ENCODE assay signal across 10 mouse cellular contexts in the genomic region with DNA sequence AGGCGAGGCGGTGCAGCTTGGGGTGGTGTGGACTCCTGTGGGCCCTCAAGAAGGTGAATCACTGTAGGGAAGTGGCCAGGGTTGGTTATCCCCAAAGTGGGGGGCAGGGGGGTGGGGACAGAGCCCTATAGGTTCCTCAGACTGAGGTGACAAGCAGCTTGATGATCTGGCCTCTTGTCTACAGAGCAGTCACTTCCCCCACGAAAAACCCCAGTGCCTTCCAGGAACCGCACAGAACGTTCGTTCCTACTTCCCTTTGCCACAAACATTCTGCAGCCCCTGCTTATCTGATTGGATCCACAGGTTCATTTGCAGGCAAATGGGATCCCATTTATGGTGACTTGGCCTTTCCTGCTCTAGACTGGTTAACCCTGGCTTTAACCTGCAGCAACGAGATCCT.
DNase-seq lines count a peak whose midpoint lies in the region; ATAC-seq lines count a peak whose summit lies in the region.
"Had no signal": no experiment of that assay in that cellular context is flagged by ENCODE, and none has a peak within 500 bp of the region (broad histone marks: within the 10 kb centered on the region; RNA-seq: fewer than 3 reads in every experiment).

No protein-coding gene starts in this region.

- no peak for DNase-seq in heart, postnatal 14 days
- DNase-seq in 416B (ENCODE audit: low read depth) (peak; percentile 93), ZHBTc4 (ENCODE audit: low read depth, low spot score) (peak; percentile 44)
- DNase-seq in liver, embryonic 13.5 days: no peak
- DNase-seq in gastrocnemius, adult 8-10 months (ENCODE audit: low spot score in 2 of 2): no peak
- DNase-seq in frontal cortex, postnatal 36 days (ENCODE audit: low spot score in 2 of 2): no peak
- DNase-seq: gastrocnemius, postnatal 25 days; thymus, adult 2 months had no signal

- intact Hi-C loops in heart, postnatal 14 days (cut with DNase I): no loop called here

- H3K36me3 ChIP-seq in heart, embryonic 16.5 days (ENCODE audit: control insufficient read depth, insufficient read depth): no peaks in the 10 kb centered on the region
- H3K36me3 ChIP-seq in liver, embryonic 13.5 days: no peaks in the 10 kb centered on the region
- H3K36me3 ChIP-seq in forebrain, embryonic 13.5 days (ENCODE audit: poor library complexity, severe bottlenecking): no peaks in the 10 kb centered on the region

- H3K4me2 ChIP-seq in heart, embryonic 16.5 days (ENCODE audit: low read depth, low read length): no peak overlapping the region
- H3K4me2 ChIP-seq in liver, embryonic 13.5 days: no peak overlapping the region
- H3K4me2 ChIP-seq in forebrain, embryonic 13.5 days: no peak overlapping the region

- H3K27ac ChIP-seq in heart, embryonic 16.5 days (ENCODE audit: low read length): peak overlapping the region; percentile 38
- peak overlapping the region; percentile 16; the same call in 1 of the 2 replicates for H3K27ac ChIP-seq in liver, embryonic 13.5 days
- no peak overlapping the region for H3K27ac ChIP-seq in forebrain, embryonic 13.5 days

- ATAC-seq in heart, embryonic 16.5 days (replicated peaks; ENCODE audit: extremely low read depth, insufficient read depth, low FRiP score): no peak
- no peak for ATAC-seq in liver, embryonic 13.5 days (ENCODE audit: low read depth)
- no peak for ATAC-seq in forebrain, embryonic 13.5 days

- 60% methylated on average over 7 of the region's 7 CpGs for WGBS in heart, embryonic 16.5 days
- 18% methylated on average over 7 of the region's 7 CpGs for WGBS in liver, embryonic 13.5 days (ENCODE audit: insufficient replicate concordance)
- 93% methylated on average over 7 of the region's 7 CpGs for WGBS in forebrain, embryonic 13.5 days

- H3K9ac ChIP-seq in heart, embryonic 16.5 days (ENCODE audit: low read length): no peak overlapping the region
- no peak overlapping the region for H3K9ac ChIP-seq in liver, embryonic 13.5 days
- no peak overlapping the region for H3K9ac ChIP-seq in forebrain, embryonic 13.5 days

- no peaks in the 10 kb centered on the region for H3K27me3 ChIP-seq in heart, embryonic 16.5 days (ENCODE audit: control insufficient read depth, insufficient read depth, low read length)
- 0 out of 2 replicates have a peak, but pooled peaks cover 1% of the 10 kb centered on the region for H3K27me3 ChIP-seq in liver, embryonic 13.5 days
- H3K27me3 ChIP-seq in forebrain, embryonic 13.5 days: no peaks in the 10 kb centered on the region

- H3K4me3 ChIP-seq in heart, embryonic 16.5 days (ENCODE audit: low read length): no peak overlapping the region
- H3K4me3 ChIP-seq in liver, embryonic 13.5 days (replicated peaks): no peak overlapping the region
- no peak overlapping the region for H3K4me3 ChIP-seq in forebrain, embryonic 13.5 days

- no peaks in the 10 kb centered on the region for H3K9me3 ChIP-seq in heart, embryonic 16.5 days (replicated peaks; ENCODE audit: control insufficient read depth, low read length)
- no peaks in the 10 kb centered on the region for H3K9me3 ChIP-seq in liver, embryonic 13.5 days (replicated peaks)
- no peaks in the 10 kb centered on the region for H3K9me3 ChIP-seq in forebrain, embryonic 13.5 days (replicated peaks)

- peaks cover 25% of the 10 kb centered on the region for H3K4me1 ChIP-seq in heart, embryonic 16.5 days (ENCODE audit: control insufficient read depth, insufficient read depth, low read length)
- peaks cover 49% of the 10 kb centered on the region for H3K4me1 ChIP-seq in liver, embryonic 13.5 days (replicated peaks)
- H3K4me1 ChIP-seq in forebrain, embryonic 13.5 days: 0 out of 2 replicates have a peak, but pooled peaks cover 6% of the 10 kb centered on the region

Comparison
In these comparisons a context has a peak if more than half of its experiments do, and no peak if none do; other contexts are left out.
1. DNase-seq: peak in 416B (single experiment) and ZHBTc4 (single experiment); none in heart, postnatal 14 days (0 of 2), liver, embryonic 13.5 days (single experiment), gastrocnemius, adult 8-10 months (0 of 2) and frontal cortex, postnatal 36 days (0 of 2).